Mouse (Mus musculus): ENCODE measurements around the gene Tas2r110.

Tas2r110 gene

GRCm38 (mm10) chr6:132867708-132868107 is at the start of gene Tas2r110:
TSS of gene Tas2r110 (plus strand) at chr6:132868008.
- no peak for DNase-seq (ENCODE audit: low read depth, low spot score)

DNA sequence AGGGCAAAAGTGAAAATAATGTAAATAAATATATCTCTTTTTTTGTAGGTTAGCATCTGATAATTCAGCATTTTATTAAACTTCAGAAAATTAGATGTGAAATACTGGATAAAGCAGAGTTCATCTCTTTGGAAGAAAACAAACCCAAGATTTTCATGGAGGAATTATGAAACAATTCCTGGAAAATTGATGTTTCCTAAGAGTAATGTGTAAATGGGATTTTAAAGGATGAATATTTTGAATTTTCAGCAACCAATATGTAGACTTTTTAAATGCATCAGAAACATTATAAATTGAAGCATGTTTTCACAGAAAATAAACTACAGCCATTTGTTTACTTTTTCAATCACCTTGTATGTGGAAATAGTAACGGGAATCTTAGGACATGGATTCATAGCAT is 21.0 kb upstream of the Tas2r110 start, which contains the start of gene Tas2r123:
Tas2r123 (plus strand) TSS at position 301 of the 400 bp plus-strand sequence.
- DNase-seq (ENCODE audit: low read depth, low spot score): no peak

DNA sequence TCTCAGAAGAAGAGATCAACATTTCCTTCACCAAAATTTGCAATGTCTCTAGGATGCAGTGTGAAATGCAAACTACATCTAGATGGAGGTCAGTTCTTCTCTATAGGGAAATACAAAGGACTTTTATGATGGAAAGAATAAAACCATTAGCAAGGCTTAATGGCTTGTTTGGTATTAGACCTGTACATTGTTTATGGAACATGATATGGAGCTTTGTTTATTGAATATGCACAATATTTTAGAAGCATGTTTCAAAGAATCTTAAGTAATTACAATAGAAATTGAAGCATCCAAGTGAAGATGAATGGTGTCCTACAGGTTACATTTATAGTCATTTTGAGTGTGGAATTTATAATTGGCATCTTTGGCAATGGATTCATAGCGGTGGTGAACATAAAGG is 12.7 kb upstream of the Tas2r110 start, which contains the start of gene Tas2r116:
Tas2r116 (plus strand) TSS at position 301 of the 400 bp plus-strand sequence.
- DNase-seq (ENCODE audit: low read depth, low spot score): no peak

GRCm38 (mm10) chr6:132892711-132893110 is 24.9 kb downstream of the Tas2r110 start, which contains the start of gene Tas2r113:
TSS of gene Tas2r113 (plus strand) at chr6:132893011.
- no peak for DNase-seq (ENCODE audit: low read depth, low spot score)

DNA sequence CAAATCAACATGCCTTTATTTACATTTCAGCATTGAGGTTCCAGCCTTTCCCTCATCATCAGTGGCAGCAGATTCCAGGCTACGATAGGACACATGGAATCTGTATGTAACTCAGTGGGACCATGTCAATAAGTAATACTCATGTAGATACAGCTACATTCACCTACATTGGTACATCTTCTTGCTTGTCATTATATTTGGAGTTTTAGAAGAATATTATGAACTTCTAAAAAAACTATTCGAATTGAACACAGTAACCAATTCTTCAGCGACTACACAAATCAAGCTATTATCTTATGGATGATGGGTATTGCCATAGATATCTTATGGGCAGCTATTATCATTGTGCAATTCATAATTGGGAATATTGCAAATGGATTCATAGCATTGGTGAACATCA is 41.5 kb downstream of the Tas2r110 start, which contains the start of gene Tas2r125:
Tas2r125 (plus strand) TSS at position 301 of the 400 bp plus-strand sequence.
- no peak for DNase-seq (ENCODE audit: low read depth, low spot score)
